21 mouse cellular contexts compared by ENCODE assay signal in genomic region chr5:15941191-15941725, GRCm38 (mm10). TPM values are rescaled to one million over a fixed set of nuclear protein-coding genes. Genes with fewer than 3 reads are reported as not detected.
A peak's percentile ranks its signal among the peaks of the same experiment; 100 is the strongest.
DNase-seq lines count a peak whose midpoint lies in the region; ATAC-seq and TF ChIP-seq lines count a peak whose summit lies in the region.
"Had no signal": no experiment of that assay in that cellular context is flagged by ENCODE, and none has a peak within 500 bp of the region (broad histone marks: within the 10 kb centered on the region; RNA-seq: fewer than 3 reads in every experiment).

No protein-coding gene starts in this region.

- peaks cover 7% of the 10 kb centered on the region; the same call in 1 of the 2 replicates for H3K4me1 ChIP-seq in forebrain, embryonic 13.5 days
- 0 out of 2 replicates have a peak, but pooled peaks cover 2% of the 10 kb centered on the region for H3K4me1 ChIP-seq in forebrain, embryonic 11.5 days (replicated peaks; ENCODE audit: control insufficient read depth, insufficient read depth, low read length)
- H3K4me1 ChIP-seq in hindbrain, embryonic 15.5 days (replicated peaks) = 0 out of 2 replicates have a peak, but pooled peaks cover 3% of the 10 kb centered on the region
- no peaks in the 10 kb centered on the region for H3K4me1 ChIP-seq in hindbrain, embryonic 10.5 days (replicated peaks)
- no peaks in the 10 kb centered on the region for H3K4me1 ChIP-seq in midbrain, postnatal 0 days (ENCODE audit: insufficient read depth, low read length)
- H3K4me1 ChIP-seq: embryonic facial prominence, embryonic 13.5 days; liver, embryonic 12.5 days; megakaryocyte, embryonic 14.5 days; stomach, embryonic 15.5 days had no signal

- H3K27ac ChIP-seq in forebrain, embryonic 13.5 days = no peak overlapping the region
- no peak overlapping the region for H3K27ac ChIP-seq in forebrain, embryonic 11.5 days (ENCODE audit: low read depth, low read length)
- no peak overlapping the region for H3K27ac ChIP-seq in hindbrain, embryonic 15.5 days (replicated peaks)
- no peak overlapping the region for H3K27ac ChIP-seq in hindbrain, embryonic 10.5 days
- H3K27ac ChIP-seq in midbrain, postnatal 0 days (ENCODE audit: low read depth, low read length) = no peak overlapping the region
- H3K27ac ChIP-seq: embryonic facial prominence, embryonic 13.5 days; heart, embryonic 15.5 days; limb, embryonic 12.5 days; liver, embryonic 12.5 days; stomach, embryonic 15.5 days had no signal

- WGBS in forebrain, embryonic 13.5 days = 24% methylated on average over 6 of the region's 6 CpGs
- WGBS in forebrain, embryonic 11.5 days = 34% methylated on average over 6 of the region's 6 CpGs
- 39% methylated on average over 6 of the region's 6 CpGs for WGBS in hindbrain, embryonic 15.5 days
- 59% methylated on average over 6 of the region's 6 CpGs for WGBS in hindbrain, embryonic 10.5 days
- 43% methylated on average over 6 of the region's 6 CpGs for WGBS in midbrain, postnatal 0 days

- no peak overlapping the region for H3K4me3 ChIP-seq in forebrain, embryonic 13.5 days
- no peak overlapping the region for H3K4me3 ChIP-seq in forebrain, embryonic 11.5 days (ENCODE audit: low read depth, low read length)
- H3K4me3 ChIP-seq in hindbrain, embryonic 15.5 days = no peak overlapping the region
- H3K4me3 ChIP-seq in hindbrain, embryonic 10.5 days = no peak overlapping the region
- H3K4me3 ChIP-seq in midbrain, postnatal 0 days (ENCODE audit: low read depth, low read length) = no peak overlapping the region
- H3K4me3 ChIP-seq: embryonic facial prominence, embryonic 13.5 days; heart, embryonic 15.5 days; limb, embryonic 12.5 days; liver, embryonic 12.5 days; megakaryocyte, embryonic 14.5 days; stomach, embryonic 15.5 days had no signal

- TF ChIP-seq CTCF in midbrain, postnatal 0 days (IDR thresholded peaks at IDR 0.05) = no peak

- peaks cover 3% of the 10 kb centered on the region; the same call in 1 of the 2 replicates for H3K27me3 ChIP-seq in forebrain, embryonic 13.5 days
- peaks cover 3% of the 10 kb centered on the region for H3K27me3 ChIP-seq in forebrain, embryonic 11.5 days (ENCODE audit: control insufficient read depth, insufficient read depth, low read length)
- peaks cover 12% of the 10 kb centered on the region for H3K27me3 ChIP-seq in hindbrain, embryonic 15.5 days
- H3K27me3 ChIP-seq in hindbrain, embryonic 10.5 days (ENCODE audit: insufficient read depth, poor library complexity, severe bottlenecking) = peaks cover 92% of the 10 kb centered on the region
- H3K27me3 ChIP-seq in midbrain, postnatal 0 days (ENCODE audit: insufficient read depth, low read length) = no peaks in the 10 kb centered on the region
- H3K27me3 ChIP-seq: embryonic facial prominence, embryonic 13.5 days; heart, embryonic 15.5 days; limb, embryonic 12.5 days; megakaryocyte, embryonic 14.5 days; stomach, embryonic 15.5 days had no signal

- peaks cover 10% of the 10 kb centered on the region for H3K36me3 ChIP-seq in forebrain, embryonic 13.5 days (ENCODE audit: poor library complexity, severe bottlenecking)
- no peaks in the 10 kb centered on the region for H3K36me3 ChIP-seq in forebrain, embryonic 11.5 days (ENCODE audit: control insufficient read depth, insufficient read depth, low read length)
- no peaks in the 10 kb centered on the region for H3K36me3 ChIP-seq in hindbrain, embryonic 15.5 days
- no peaks in the 10 kb centered on the region for H3K36me3 ChIP-seq in hindbrain, embryonic 10.5 days
- no peaks in the 10 kb centered on the region for H3K36me3 ChIP-seq in midbrain, postnatal 0 days (ENCODE audit: insufficient read depth, low read length)
- H3K36me3 ChIP-seq: heart, embryonic 15.5 days; liver, embryonic 12.5 days; stomach, embryonic 15.5 days had no signal

- H3K4me2 ChIP-seq in forebrain, embryonic 13.5 days = no peak overlapping the region
- no peak overlapping the region for H3K4me2 ChIP-seq in forebrain, embryonic 11.5 days (ENCODE audit: low read depth, low read length, severe bottlenecking)
- 0 out of 2 replicates have a peak overlapping the region, but pooled peaks have one; percentile 13 for H3K4me2 ChIP-seq in hindbrain, embryonic 15.5 days
- peak overlapping the region; percentile 20; the same call in 1 of the 2 replicates for H3K4me2 ChIP-seq in midbrain, postnatal 0 days (ENCODE audit: low read depth, low read length, poor library complexity, severe bottlenecking)
- H3K4me2 ChIP-seq: embryonic facial prominence, embryonic 13.5 days; heart, embryonic 15.5 days; limb, embryonic 12.5 days; liver, embryonic 12.5 days; stomach, embryonic 15.5 days had no signal

- DNase-seq in forebrain, embryonic 11.5 days (ENCODE audit: low spot score) = no peak
- DNase-seq in hindbrain, embryonic 10.5 days (ENCODE audit: low spot score) = no peak
- peak; percentile 49 for DNase-seq in brain, adult 2 months (ENCODE audit: low read depth, low spot score)
- no peak for DNase-seq in midbrain, postnatal 0 days (ENCODE audit: low spot score)
- no peak for DNase-seq in cerebellum, adult 18-20 months
- no peak for DNase-seq in heart, postnatal 4 days
- DNase-seq: adrenal gland, adult 8-10 months; gastrocnemius, postnatal 36 days; kidney, postnatal 25 days; layer of hippocampus, adult 9-11 months; lung, adult 2 months; thymus, adult 18-20 months had no signal

- 0 out of 2 replicates have a peak, but pooled peaks cover 3% of the 10 kb centered on the region for H3K9me3 ChIP-seq in forebrain, embryonic 13.5 days (replicated peaks)
- no peaks in the 10 kb centered on the region; the same call in 1 of the 2 replicates for H3K9me3 ChIP-seq in forebrain, embryonic 11.5 days (ENCODE audit: control insufficient read depth, low read length)
- no peaks in the 10 kb centered on the region for H3K9me3 ChIP-seq in hindbrain, embryonic 15.5 days
- no peaks in the 10 kb centered on the region for H3K9me3 ChIP-seq in hindbrain, embryonic 10.5 days
- H3K9me3 ChIP-seq in midbrain, postnatal 0 days (ENCODE audit: low read length) = no peaks in the 10 kb centered on the region
- H3K9me3 ChIP-seq: embryonic facial prominence, embryonic 13.5 days; heart, embryonic 15.5 days; limb, embryonic 12.5 days; liver, embryonic 12.5 days; stomach, embryonic 15.5 days had no signal

- H3K9ac ChIP-seq in forebrain, embryonic 13.5 days = 0 out of 2 replicates have a peak overlapping the region, but pooled peaks have one; percentile 13
- H3K9ac ChIP-seq in forebrain, embryonic 11.5 days (ENCODE audit: low read length) = no peak overlapping the region
- H3K9ac ChIP-seq in hindbrain, embryonic 15.5 days = no peak overlapping the region
- no peak overlapping the region for H3K9ac ChIP-seq in midbrain, postnatal 0 days (replicated peaks; ENCODE audit: low read length, poor library complexity, severe bottlenecking)
- H3K9ac ChIP-seq: embryonic facial prominence, embryonic 13.5 days; heart, embryonic 15.5 days; limb, embryonic 12.5 days; liver, embryonic 12.5 days; stomach, embryonic 15.5 days had no signal

- no peak for ATAC-seq in forebrain, embryonic 13.5 days
- no peak for ATAC-seq in forebrain, embryonic 11.5 days (replicated peaks; ENCODE audit: low FRiP score)
- no peak for ATAC-seq in hindbrain, embryonic 15.5 days (ENCODE audit: low FRiP score, low read depth)
- no peak for ATAC-seq in midbrain, postnatal 0 days (ENCODE audit: low FRiP score)
- ATAC-seq: intestine, postnatal 0 days; liver, embryonic 12.5 days had no signal

RNA-seq across cellular contexts. Expression of gene Cacna2d1, which starts 6.8 kb away (rescaled TPM):
- 30.9 and 36.5 TPM in 2 replicates for polyA plus RNA-seq in forebrain, embryonic 13.5 days (2015; fragmentation: Nextera tagmentation; extraction: Ambion mirVana)
- 19.8 and 21.9 TPM in 2 replicates for polyA plus RNA-seq in forebrain, embryonic 11.5 days (2014; fragmentation: Nextera tagmentation; extraction: Ambion mirVana)
- 29.8 and 35.6 TPM in 2 replicates for polyA plus RNA-seq in hindbrain, embryonic 15.5 days (2015; fragmentation: Nextera tagmentation; extraction: Ambion mirVana)
- polyA plus RNA-seq in hindbrain, embryonic 10.5 days (2016; fragmentation: Nextera tagmentation; extraction: Ambion mirVana) = 7.2 and 15.0 TPM in 2 replicates
- 77.8 and 107 TPM in 2 replicates for total RNA-seq in midbrain, postnatal 0 days (2014; rRNA removed)
- 38.8 and 43.3 TPM in 2 replicates for polyA plus RNA-seq in midbrain, postnatal 0 days (2015; fragmentation: Nextera tagmentation; extraction: Ambion mirVana)
- total RNA-seq in heart, postnatal 4 days (2021) = 10 to 100 TPM; 57.2 to 62.6 TPM

Comparison
In these comparisons a context has a peak if more than half of its experiments do, and no peak if none do; other contexts are left out.
1. H3K4me2 ChIP-seq: peak in hindbrain, embryonic 15.5 days (single experiment) and midbrain, postnatal 0 days (single experiment); none in forebrain, embryonic 13.5 days (single experiment) and forebrain, embryonic 11.5 days (single experiment).